Mouse (Mus musculus) midbrain, embryonic 15.5 days (tissue): ENCODE measurements around the gene Kif20b. TPM values are rescaled to one million over a fixed set of nuclear protein-coding genes. Genes with fewer than 3 reads are reported as not detected.

Source experiments
- ATAC-seq: fragments of 200-750 bp; cut with Nextera tagmentation; replicated peaks from 2 replicates; pipeline ENCODE4 v1.8.0; 2017; ENCODE audit warnings: moderate TSS enrichment
- H3K27ac ChIP-seq: fragments of 300-500 bp; sonication (generic); 2 replicates; pipeline ENCODE4 v1.5.1; 2015; ENCODE audit warnings: mild to moderate bottlenecking, inconsistent platforms
- H3K27me3 ChIP-seq: fragments of 300-500 bp; sonication (generic); replicated peaks from 2 replicates; pipeline ENCODE4 v1.6.1; 2015; ENCODE audit warnings: inconsistent platforms
- H3K36me3 ChIP-seq: fragments of 300-500 bp; sonication (generic); replicated peaks from 2 replicates; pipeline ENCODE4 v1.6.1; 2015; ENCODE audit warnings: inconsistent platforms
- H3K4me1 ChIP-seq: fragments of 300-500 bp; sonication (generic); 2 replicates; pipeline ENCODE4 v1.6.1; 2015; ENCODE audit warnings: inconsistent platforms
- H3K4me2 ChIP-seq: fragments of 300-500 bp; sonication (generic); 2 replicates; pipeline ENCODE4 v1.6.1; 2015; ENCODE audit warnings: inconsistent platforms, mild to moderate bottlenecking, moderate library complexity
- H3K4me3 ChIP-seq: fragments of 300-500 bp; sonication (generic); 2 replicates; pipeline ENCODE4 v1.5.1; 2015; ENCODE audit warnings: mild to moderate bottlenecking, inconsistent platforms
- H3K9ac ChIP-seq: fragments of 300-500 bp; sonication (generic); 2 replicates; pipeline ENCODE4 v1.6.1; 2015; ENCODE audit warnings: mild to moderate bottlenecking, inconsistent platforms
- H3K9me3 ChIP-seq: fragments of 300-500 bp; sonication (generic); 2 replicates; pipeline ENCODE4 v1.6.1; 2016; ENCODE audit warnings: inconsistent platforms
- WGBS: fragments of 180-500 bp; shearing (Covaris S2); methylation state at CpG from one replicate; pipeline ENCODE4 v1.1.7; 2015; ENCODE audit warnings: mixed read lengths; 5-methylcytosine and 5-hydroxymethylcytosine counted together
- polyA plus RNA-seq: library from polyadenylated mRNA; unstranded; fragments of >200 nt; fragmentation: Nextera tagmentation; extraction: Ambion mirVana; gene quantifications from 2 replicates; pipeline ENCODE4 v1.2.1, GENCODE M21; 2015

The Kif20b gene
- polyA plus RNA-seq, 1 experiment from 2014 or later, result 10.6 TPM

DNA sequence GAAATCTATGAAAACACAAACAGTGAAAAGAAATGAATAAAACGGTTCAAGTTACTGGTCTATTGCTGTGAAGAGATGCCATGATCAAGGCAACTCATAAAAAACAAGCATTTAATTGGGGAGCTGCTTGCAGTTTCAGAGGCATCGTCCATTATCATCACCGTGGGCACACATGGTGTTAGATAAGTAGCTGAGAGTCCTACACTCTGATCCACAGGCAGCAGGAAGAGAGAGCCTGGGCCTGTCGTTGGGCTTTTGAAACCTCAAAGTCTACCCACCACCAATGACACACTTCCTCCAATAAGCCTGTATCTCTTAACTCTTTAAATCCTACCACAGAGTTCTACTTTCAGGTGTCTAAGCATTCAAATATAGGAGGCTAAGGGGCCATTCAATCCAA, 27.1 kb upstream of the Kif20b start:
- ATAC-seq, result no peak
- no peak overlapping the region for H3K9ac ChIP-seq
- H3K27me3 ChIP-seq, result no peaks in the 10 kb centered on the region
- H3K4me1 ChIP-seq, result no peaks in the 10 kb centered on the region
- H3K4me3 ChIP-seq, result no peak overlapping the region
- WGBS, result 89% methylated on average over 4 of the region's 4 CpGs
- no peak overlapping the region for H3K4me2 ChIP-seq
- H3K27ac ChIP-seq, result no peak overlapping the region
- H3K36me3 ChIP-seq, result no peaks in the 10 kb centered on the region
- no peaks in the 10 kb centered on the region for H3K9me3 ChIP-seq

DNA sequence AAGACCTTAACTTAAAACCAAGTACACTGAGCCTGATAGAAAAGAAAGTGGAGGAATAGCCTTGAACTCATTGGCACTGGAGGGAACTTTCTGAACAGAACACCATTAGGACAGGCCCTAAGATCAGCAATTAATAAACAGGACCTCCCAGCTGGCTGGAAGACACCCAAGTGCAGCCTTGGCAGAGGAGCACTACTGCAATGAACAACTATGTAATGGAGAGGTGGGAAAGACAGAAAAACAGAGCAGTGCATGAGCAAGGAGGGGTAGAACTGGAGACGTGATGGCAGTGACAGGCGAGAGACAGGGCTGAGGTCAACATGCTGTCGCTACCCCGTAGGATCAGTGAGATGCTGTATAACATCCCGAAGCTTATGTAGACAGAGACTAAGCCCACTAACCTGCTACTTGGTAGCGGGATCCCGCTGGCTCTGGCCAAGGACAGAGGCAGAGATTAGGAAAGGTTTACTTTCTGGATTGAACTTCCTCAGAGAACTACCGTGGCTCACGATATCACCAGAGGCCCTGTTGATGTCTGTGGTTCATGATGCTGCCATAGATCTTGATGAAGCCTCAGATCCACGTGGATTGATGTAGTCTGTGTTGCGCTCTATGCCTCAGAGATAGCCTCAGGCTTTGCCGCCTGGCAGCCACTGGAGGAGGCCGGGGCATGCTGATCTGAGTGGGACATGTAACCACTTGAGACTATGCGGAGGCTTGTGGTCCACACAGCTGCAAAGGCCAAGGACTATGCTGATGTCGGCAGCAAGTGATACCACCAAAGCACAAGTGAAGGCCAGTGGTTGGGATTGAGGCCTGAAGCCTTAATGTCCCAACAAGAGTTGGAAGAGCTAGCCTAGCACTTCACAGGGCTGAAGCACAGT, 24.8 kb upstream of the Kif20b start:
- no peak for ATAC-seq
- Histone ChIP-seq H3K9me3 (no peaks in the 10 kb centered on the region), H3K27me3 (no peaks in the 10 kb centered on the region), H3K9ac (no peak overlapping the region), H3K36me3 (no peaks in the 10 kb centered on the region), H3K4me2 (no peak overlapping the region), H3K4me1 (no peaks in the 10 kb centered on the region), H3K27ac (no peak overlapping the region), H3K4me3 (no peak overlapping the region)
- 92% methylated on average over 15 of the region's 15 CpGs for WGBS

DNA sequence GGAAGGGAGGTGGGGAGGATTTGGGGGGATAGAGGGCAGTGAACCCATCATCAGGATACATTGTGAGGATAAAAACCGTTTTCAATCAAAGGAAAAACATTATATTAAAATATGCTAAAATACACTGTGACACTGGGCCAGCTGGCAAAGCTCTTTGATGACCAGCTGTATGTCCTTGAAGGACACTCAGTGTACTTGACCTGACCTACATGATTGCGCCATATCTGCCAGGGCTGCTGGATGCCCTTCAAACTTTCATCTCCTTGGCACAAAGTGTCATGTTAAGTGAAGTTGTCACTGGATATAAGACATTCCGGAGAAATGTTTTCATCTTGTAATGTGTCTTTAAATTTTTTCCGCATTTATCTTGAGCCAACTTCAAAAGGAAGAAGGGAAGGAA, 23.2 kb upstream of the Kif20b start:
- H3K27ac ChIP-seq, result no peak overlapping the region
- no peaks in the 10 kb centered on the region for H3K36me3 ChIP-seq
- H3K9ac ChIP-seq, result no peak overlapping the region
- no peak overlapping the region for H3K4me3 ChIP-seq
- H3K27me3 ChIP-seq, result no peaks in the 10 kb centered on the region
- no peak overlapping the region for H3K4me2 ChIP-seq
- no peaks in the 10 kb centered on the region for H3K9me3 ChIP-seq
- no peak for ATAC-seq
- no peaks in the 10 kb centered on the region for H3K4me1 ChIP-seq
- WGBS, result 89% methylated on average over 4 of the region's 4 CpGs

- Histone ChIP-seq H3K36me3 (no peaks in the 10 kb centered on the region), H3K4me1 (no peaks in the 10 kb centered on the region), H3K9ac (no peak overlapping the region), H3K4me3 (no peak overlapping the region), H3K4me2 (no peak overlapping the region), H3K9me3 (no peaks in the 10 kb centered on the region), H3K27me3 (no peaks in the 10 kb centered on the region), H3K27ac (no peak overlapping the region)
- WGBS, result 97% methylated on average over 7 of the region's 7 CpGs
- ATAC-seq, result no peak
Measured at GRCm38 (mm10) chr19:34901266-34901665, 20.9 kb upstream of the Kif20b start.

DNA sequence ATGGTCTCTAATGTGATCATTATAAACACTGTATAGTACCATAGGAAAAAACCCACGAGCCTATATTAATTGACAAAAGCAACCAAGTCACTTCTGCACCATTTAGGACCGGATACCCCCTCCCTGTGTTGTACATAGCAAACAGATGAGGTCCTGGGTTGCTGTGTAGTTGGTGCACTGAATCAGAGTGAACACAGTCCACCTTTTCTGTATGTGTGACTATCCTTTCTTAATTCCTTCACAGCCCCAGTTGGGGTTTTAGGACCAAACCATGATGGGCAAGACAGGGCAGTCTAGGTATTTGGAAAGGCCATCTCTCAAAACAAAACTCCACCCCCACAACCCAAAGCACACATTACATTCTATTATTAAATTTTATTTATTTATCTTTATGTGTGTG, 20.4 kb upstream of the Kif20b start:
- ATAC-seq, result no peak
- Histone ChIP-seq H3K4me1 (no peaks in the 10 kb centered on the region), H3K27me3 (no peaks in the 10 kb centered on the region), H3K4me3 (no peak overlapping the region), H3K27ac (no peak overlapping the region), H3K36me3 (no peaks in the 10 kb centered on the region), H3K9ac (no peak overlapping the region), H3K4me2 (no peak overlapping the region), H3K9me3 (no peaks in the 10 kb centered on the region)
- 95% methylated on average over 2 of the region's 2 CpGs for WGBS

DNA sequence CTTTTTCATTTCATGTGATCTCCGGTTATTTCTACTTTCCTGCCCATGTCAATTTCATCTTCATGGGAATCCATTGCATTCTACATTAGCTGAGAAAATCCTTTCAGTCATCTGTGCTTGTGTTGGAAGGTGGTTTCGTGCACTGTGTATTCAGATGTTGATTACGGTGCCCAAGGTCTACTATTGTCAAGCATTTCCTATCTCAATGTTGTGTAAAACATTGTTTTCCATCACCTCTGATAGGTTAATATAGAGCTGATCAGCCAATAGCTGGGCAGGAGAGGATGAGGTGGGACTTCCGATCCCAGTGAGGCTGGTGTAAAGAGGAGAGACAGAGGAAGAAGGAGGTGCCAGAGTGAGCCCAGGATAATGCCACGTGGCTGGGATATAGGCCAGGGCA, 18.1 kb upstream of the Kif20b start:
- no peaks in the 10 kb centered on the region for H3K36me3 ChIP-seq
- no peaks in the 10 kb centered on the region for H3K9me3 ChIP-seq
- WGBS, result 77% methylated on average over 5 of the region's 5 CpGs
- H3K4me2 ChIP-seq, result no peak overlapping the region
- ATAC-seq, result no peak
- no peaks in the 10 kb centered on the region for H3K27me3 ChIP-seq
- H3K27ac ChIP-seq, result no peak overlapping the region
- no peak overlapping the region for H3K9ac ChIP-seq
- no peak overlapping the region for H3K4me3 ChIP-seq
- no peaks in the 10 kb centered on the region for H3K4me1 ChIP-seq

DNA sequence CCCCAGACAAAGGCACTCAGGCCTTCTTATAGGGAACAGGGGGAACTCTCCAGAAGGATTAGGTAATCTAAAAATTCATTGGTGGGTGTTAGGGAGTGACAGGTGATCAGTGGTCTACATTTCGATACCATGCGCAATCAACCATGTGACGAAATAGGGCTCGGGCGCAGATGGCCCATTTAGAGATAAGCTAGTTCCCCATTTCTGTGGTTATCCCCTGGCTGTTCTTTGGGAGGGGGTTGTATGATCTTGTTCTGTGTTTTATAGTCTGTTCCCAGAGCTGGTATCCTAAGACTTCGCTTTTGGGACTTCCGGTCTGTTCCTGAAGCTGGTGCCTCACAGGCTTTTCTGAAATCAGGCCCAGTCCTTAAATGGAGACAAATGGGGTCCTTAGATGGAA, 16.7 kb upstream of the Kif20b start:
- ATAC-seq, result no peak
- WGBS, result 94% methylated on average over 7 of the region's 7 CpGs
- H3K4me3 ChIP-seq, result no peak overlapping the region

DNA sequence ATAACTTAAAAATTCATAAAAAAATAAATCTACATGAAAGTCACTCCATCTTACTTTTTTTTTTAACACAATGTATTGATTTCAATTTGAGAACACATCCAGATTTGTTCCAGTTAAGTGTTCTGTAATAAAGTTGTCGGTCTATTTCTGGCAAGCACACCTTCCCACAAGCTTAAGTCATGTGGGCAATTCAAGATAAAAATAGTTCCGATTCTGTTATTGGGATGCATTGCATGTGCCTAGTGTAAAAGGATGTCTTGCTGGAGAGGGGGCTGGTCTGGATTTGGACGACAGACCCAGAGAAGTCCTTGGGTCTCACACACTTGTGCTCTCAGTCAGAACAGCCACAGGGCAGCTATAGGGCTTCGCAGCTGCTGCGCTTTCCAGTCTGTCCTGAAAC, 15.4 kb upstream of the Kif20b start:
- Histone ChIP-seq H3K4me1 (no peaks in the 10 kb centered on the region), H3K36me3 (no peaks in the 10 kb centered on the region), H3K9me3 (no peaks in the 10 kb centered on the region), H3K9ac (no peak overlapping the region), H3K27me3 (no peaks in the 10 kb centered on the region), H3K27ac (no peak overlapping the region), H3K4me3 (no peak overlapping the region), H3K4me2 (no peak overlapping the region)
- WGBS, result 87% methylated on average over 5 of the region's 5 CpGs
- no peak for ATAC-seq

More for the DNA sequence above, 16.7 kb upstream of the Kif20b start:
- Histone ChIP-seq H3K9ac (no peak overlapping the region), H3K4me2 (no peak overlapping the region), H3K4me1 (no peaks in the 10 kb centered on the region), H3K27me3 (no peaks in the 10 kb centered on the region), H3K36me3 (no peaks in the 10 kb centered on the region), H3K9me3 (no peaks in the 10 kb centered on the region), H3K27ac (no peak overlapping the region)

DNA sequence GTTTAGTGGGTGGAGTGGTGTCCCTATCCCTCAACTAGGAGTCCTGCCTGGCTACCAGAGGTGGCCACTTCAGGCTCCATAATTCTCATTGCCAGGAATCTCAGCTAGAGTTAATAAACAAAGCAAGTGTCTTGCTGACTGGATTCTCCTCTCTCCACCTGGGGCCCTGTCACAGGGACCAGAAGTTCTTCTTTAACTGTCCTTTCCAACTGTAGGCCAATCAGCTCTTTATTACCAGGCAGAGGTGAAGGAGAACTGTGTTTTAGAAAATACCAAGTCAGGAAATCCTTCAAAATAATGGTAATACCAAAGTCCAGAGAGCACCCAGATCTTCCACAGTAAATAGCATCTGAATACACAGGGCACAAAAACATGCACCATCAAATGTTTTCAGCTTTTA, 9.8 kb upstream of the Kif20b start:
- Histone ChIP-seq H3K27me3 (no peaks in the 10 kb centered on the region), H3K36me3 (no peaks in the 10 kb centered on the region), H3K9ac (no peak overlapping the region), H3K4me3 (no peak overlapping the region), H3K4me2 (no peak overlapping the region), H3K27ac (no peak overlapping the region), H3K4me1 (no peaks in the 10 kb centered on the region), H3K9me3 (no peaks in the 10 kb centered on the region)
- no peak for ATAC-seq

DNA sequence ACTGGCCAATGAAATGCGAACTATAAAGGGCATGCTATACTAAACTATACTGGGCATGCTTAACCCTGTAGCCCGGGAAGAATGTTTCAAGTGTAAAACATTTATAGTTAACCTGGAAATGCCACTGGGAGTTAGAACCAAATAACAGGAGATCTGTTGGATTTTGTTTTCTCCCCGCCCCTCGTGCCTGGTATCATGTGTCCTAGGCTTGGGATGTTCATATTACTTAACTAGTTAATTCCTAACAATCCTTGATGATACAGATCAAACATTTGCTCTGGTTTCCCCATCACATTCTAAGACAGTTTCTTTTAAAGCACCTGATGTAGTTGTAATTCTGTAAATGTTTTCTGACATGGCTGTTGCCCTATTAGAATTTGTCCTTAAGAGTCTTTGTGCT, 2.1 kb upstream of the Kif20b start:
- Histone ChIP-seq H3K27ac (no peak overlapping the region), H3K9ac (no peak overlapping the region), H3K27me3 (no peaks in the 10 kb centered on the region), H3K9me3 (no peaks in the 10 kb centered on the region), H3K4me2 (no peak overlapping the region), H3K4me3 (no peak overlapping the region), H3K36me3 (no peaks in the 10 kb centered on the region), H3K4me1 (peaks cover 6% of the 10 kb centered on the region)
- WGBS, result 92% methylated on average over 4 of the region's 4 CpGs
- no peak for ATAC-seq

DNA sequence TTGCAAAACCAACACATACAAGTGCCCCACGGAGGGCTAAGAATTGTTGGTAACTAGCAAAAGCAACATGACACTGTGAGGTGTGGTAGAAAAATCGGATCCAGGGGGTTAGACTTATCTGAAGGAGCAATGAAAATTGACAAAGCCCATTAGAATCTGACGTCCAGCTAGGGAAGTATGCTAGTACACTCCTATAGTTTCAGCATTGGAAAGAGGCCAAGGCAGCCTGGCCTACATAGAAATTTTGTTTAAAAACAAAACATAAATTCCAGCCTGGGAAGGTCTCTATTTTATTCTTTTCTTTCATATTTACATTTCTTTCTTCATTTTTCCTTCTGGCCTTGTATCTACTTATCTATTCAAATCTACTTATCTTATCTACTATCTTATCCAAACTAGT, 1.6 kb upstream of the Kif20b start:
- Histone ChIP-seq H3K4me2 (no peak overlapping the region), H3K27ac (no peak overlapping the region), H3K9me3 (no peaks in the 10 kb centered on the region), H3K4me1 (peaks cover 6% of the 10 kb centered on the region), H3K27me3 (no peaks in the 10 kb centered on the region), H3K36me3 (no peaks in the 10 kb centered on the region), H3K4me3 (no peak overlapping the region), H3K9ac (no peak overlapping the region)
- 85% methylated on average over 3 of the region's 3 CpGs for WGBS
- ATAC-seq, result no peak

GRCm38 (mm10) chr19:34921253-34921651, 909 bp upstream of the Kif20b start:
- WGBS, result 17% methylated on average over 7 of the region's 7 CpGs
- ATAC-seq, result peak; percentile 25; the same call in 1 of the 2 replicates
- peak overlapping the region; percentile 42; the same call in 1 of the 2 replicates for H3K9ac ChIP-seq

DNA sequence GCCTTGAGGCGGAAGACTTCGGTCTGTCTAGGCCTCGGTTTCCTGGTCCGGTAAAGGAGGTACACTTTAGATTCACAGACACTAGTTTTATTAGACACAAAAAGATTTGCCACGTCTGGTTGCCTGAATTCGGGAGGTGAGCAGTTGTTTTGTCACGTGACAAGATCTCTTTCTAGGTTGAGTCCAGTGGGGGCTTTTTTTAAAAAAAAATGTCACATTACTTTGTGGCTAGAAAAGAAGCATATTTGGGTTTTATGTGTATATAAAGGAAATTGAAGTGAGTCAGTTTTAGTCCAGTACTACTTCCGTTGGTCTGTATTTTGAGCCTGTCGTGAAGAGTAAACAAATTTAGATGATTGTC, 422 bp downstream of the Kif20b start:
- Histone ChIP-seq H3K36me3 (no peaks in the 10 kb centered on the region), H3K4me1 (peaks cover 6% of the 10 kb centered on the region), H3K4me2 (peak overlapping the region; percentile 87), H3K9ac (peak overlapping the region; percentile 42), H3K4me3 (peak overlapping the region; percentile 92), H3K27ac (no peak overlapping the region), H3K9me3 (no peaks in the 10 kb centered on the region), H3K27me3 (no peaks in the 10 kb centered on the region)
- ATAC-seq, result no peak
- WGBS, result 2% methylated on average over 9 of the region's 9 CpGs

More at GRCm38 (mm10) chr19:34921253-34921651, 909 bp upstream of the Kif20b start:
- no peaks in the 10 kb centered on the region for H3K9me3 ChIP-seq
- H3K4me2 ChIP-seq, result peak overlapping the region; percentile 87
- H3K36me3 ChIP-seq, result no peaks in the 10 kb centered on the region
- no peaks in the 10 kb centered on the region for H3K27me3 ChIP-seq
- H3K27ac ChIP-seq, result peak overlapping the region; percentile 65
- peaks cover 6% of the 10 kb centered on the region for H3K4me1 ChIP-seq
- H3K4me3 ChIP-seq, result peak overlapping the region; percentile 92
